Comparison of ENCODE assay signal across 21 mouse cellular contexts in genomic region chr5:114842155-114842554, GRCm38 (mm10). TPM values are rescaled to one million over a fixed set of nuclear protein-coding genes. Genes with fewer than 3 reads are reported as not detected.
DNase-seq lines count a peak whose midpoint lies in the region; ATAC-seq and TF ChIP-seq lines count a peak whose summit lies in the region.
"Not testable (repeated sequence)": the region's sequence is repeated elsewhere in the genome, so short reads cannot be mapped to it uniquely, and the experiment has no call there.
"Had no signal": no experiment of that assay in that cellular context is flagged by ENCODE, and none has a peak within 500 bp of the region (broad histone marks: within the 10 kb centered on the region; RNA-seq: fewer than 3 reads in every experiment).

No protein-coding gene starts in this region.

- H3K27ac ChIP-seq in embryonic facial prominence, embryonic 14.5 days (replicated peaks; ENCODE audit: low read depth, low read length): peak overlapping the region; percentile 63; the same call in 1 of the 2 replicates
- H3K27ac ChIP-seq in hindbrain, embryonic 14.5 days; lung, embryonic 14.5 days (ENCODE audit: low read depth): not testable (repeated sequence)

- H3K36me3 ChIP-seq in embryonic facial prominence, embryonic 14.5 days (ENCODE audit: control insufficient read depth, insufficient read depth, low read length); hindbrain, embryonic 14.5 days (replicated peaks; ENCODE audit: control insufficient read depth, insufficient read depth); lung, embryonic 14.5 days (ENCODE audit: insufficient read depth); myocyte (ENCODE audit: control insufficient read depth, insufficient read depth): not testable (repeated sequence)

- H3K79me2 ChIP-seq in myocyte (ENCODE audit: control insufficient read depth, insufficient read depth): not testable (repeated sequence)

- H3K4me2 ChIP-seq in embryonic facial prominence, embryonic 14.5 days (ENCODE audit: low read depth, low read length); hindbrain, embryonic 14.5 days (replicated peaks); lung, embryonic 14.5 days: not testable (repeated sequence)
- peak overlapping the region; percentile 31 for H3K4me2 ChIP-seq in myocyte (ENCODE audit: low read depth)

- H3K4me1 ChIP-seq in embryonic facial prominence, embryonic 14.5 days (ENCODE audit: control insufficient read depth, insufficient read depth, low read length); hindbrain, embryonic 14.5 days (replicated peaks; ENCODE audit: control insufficient read depth, insufficient read depth, low read length); lung, embryonic 14.5 days (ENCODE audit: insufficient read depth): not testable (repeated sequence)

- DNase-seq in MN1 (ENCODE audit: low spot score): peak; percentile 41
- DNase-seq in embryo, embryonic 11 days: peak; percentile 36
- peak; percentile 86 for DNase-seq in embryonic facial prominence, embryonic 14.5 days (ENCODE audit: low spot score)
- DNase-seq in hindbrain, embryonic 14.5 days (ENCODE audit: low spot score): peak; percentile 57
- DNase-seq in lung, embryonic 14.5 days: peak; percentile 72
- peak; percentile 84 for DNase-seq in retina, postnatal 1 day

- not testable (repeated sequence) for TF ChIP-seq CTCF in lung, embryonic 14.5 days (IDR thresholded peaks at IDR 0.05; ENCODE audit: low read depth)

- not testable (repeated sequence) for H3K9ac ChIP-seq in embryonic facial prominence, embryonic 14.5 days (ENCODE audit: low read depth, low read length); hindbrain, embryonic 14.5 days; lung, embryonic 14.5 days

- TF ChIP-seq POLR2A in myocyte (IDR thresholded peaks at IDR 0.05; ENCODE audit: insufficient read length, low read depth): not testable (repeated sequence)

- ATAC-seq in embryonic facial prominence, embryonic 14.5 days (ENCODE audit: low read depth): peak; percentile 79
- not testable (repeated sequence) for ATAC-seq in hindbrain, embryonic 14.5 days (ENCODE audit: low FRiP score)
- peak; percentile 60; the same call in 1 of the 2 replicates for ATAC-seq in lung, embryonic 14.5 days (ENCODE audit: insufficient read depth)

- 15% methylated on average over 3 of the region's 3 CpGs for WGBS in embryonic facial prominence, embryonic 14.5 days
- 39% methylated on average over 3 of the region's 3 CpGs for WGBS in hindbrain, embryonic 14.5 days
- WGBS in lung, embryonic 14.5 days: 25% methylated on average over 3 of the region's 3 CpGs

- H3ac ChIP-seq in myocyte (ENCODE audit: control insufficient read depth, insufficient read length): not testable (repeated sequence)

- H3K9me3 ChIP-seq in embryonic facial prominence, embryonic 14.5 days (ENCODE audit: control insufficient read depth, low read length); hindbrain, embryonic 14.5 days (ENCODE audit: control insufficient read depth, low read length); lung, embryonic 14.5 days (ENCODE audit: low read depth, low read length): not testable (repeated sequence)

- H3K4me3 ChIP-seq in embryonic facial prominence, embryonic 14.5 days (ENCODE audit: low read depth, low read length); hindbrain, embryonic 14.5 days (replicated peaks; ENCODE audit: low read length); lung, embryonic 14.5 days (ENCODE audit: low read depth, low read length); myocyte: not testable (repeated sequence)

- H3K27me3 ChIP-seq in embryonic facial prominence, embryonic 14.5 days (replicated peaks; ENCODE audit: control insufficient read depth, insufficient read depth, low read length); hindbrain, embryonic 14.5 days (ENCODE audit: control insufficient read depth, insufficient read depth, low read length); lung, embryonic 14.5 days (ENCODE audit: insufficient read depth, low read length); myocyte (ENCODE audit: control insufficient read depth, insufficient read depth, insufficient read length): not testable (repeated sequence)

TF ChIP-seq in myocyte, 11 proteins besides CTCF, POLR2A, EP300 and RAD21:
- TF ChIP-seq MYOD1 (IDR thresholded peaks at IDR 0.05; ENCODE audit: control insufficient read depth in 1 of 3, insufficient read length in 2 of 3, low read depth in 2 of 3) (peak in 2 of 3 experiments; percentile 68 to 78), TCF12 (IDR thresholded peaks at IDR 0.05; ENCODE audit: insufficient read depth, poor library complexity, severe bottlenecking) (peak; percentile 54), MYOG (IDR thresholded peaks at IDR 0.05; ENCODE audit: control insufficient read depth in 1 of 3, insufficient read depth in 1 of 3, insufficient read length in 2 of 3, low read depth in 2 of 3) (peak in 1 of 3 experiments; percentile 29)

RNA-seq across cellular contexts. Expression of gene 4930519G04Rik, which starts 11.3 kb away (rescaled TPM):
- polyA plus RNA-seq in embryonic facial prominence, embryonic 14.5 days (2014; fragmentation: Nextera tagmentation; extraction: Ambion mirVana): not detected in 2 replicates
- polyA plus RNA-seq in hindbrain, embryonic 14.5 days (2014; fragmentation: Nextera tagmentation; extraction: Ambion mirVana): not detected in 2 replicates
- polyA plus RNA-seq in lung, embryonic 14.5 days (2014; fragmentation: Nextera tagmentation; extraction: Ambion mirVana): not detected in 2 replicates
- polyA plus RNA-seq in myocyte (2012; fragmentation: generic; extraction: Trizol): not detected
- polyA plus RNA-seq: forebrain, embryonic 11.5 days; gonadal fat pad, adult 2 months; heart, embryonic 13.5 days; hindbrain, embryonic 16.5 days; intestine, embryonic 15.5 days; kidney, adult 2 months; kidney, embryonic 16.5 days; limb, embryonic 15.5 days; liver, embryonic 13.5 days; midbrain, embryonic 10.5 days; midbrain, embryonic 16.5 days; stomach, postnatal 0 days had no signal

RNA-seq across cellular contexts. Expression of gene Gm9936, which starts 16.3 kb away (rescaled TPM):
- 0.22 and 0.31 TPM in 2 replicates for polyA plus RNA-seq in embryonic facial prominence, embryonic 14.5 days (2014; fragmentation: Nextera tagmentation; extraction: Ambion mirVana)
- 2.6 and 3.0 TPM in 2 replicates for polyA plus RNA-seq in hindbrain, embryonic 14.5 days (2014; fragmentation: Nextera tagmentation; extraction: Ambion mirVana)
- 0.18 TPM in 1 of 2 replicates, not detected in the other for polyA plus RNA-seq in lung, embryonic 14.5 days (2014; fragmentation: Nextera tagmentation; extraction: Ambion mirVana)
- 0.25 TPM for polyA plus RNA-seq in myocyte (2012; fragmentation: generic; extraction: Trizol)
- polyA plus RNA-seq: erythroblast, embryonic 14.5 days; gonadal fat pad, adult 2 months; heart, embryonic 13.5 days; kidney, adult 2 months; kidney, embryonic 16.5 days; liver, embryonic 13.5 days; spleen, adult 2 months had no signal

RNA-seq across cellular contexts. Expression of gene 1500011B03Rik, which starts 18.9 kb away (rescaled TPM):
- 97.9 and 99.8 TPM in 2 replicates for polyA plus RNA-seq in embryonic facial prominence, embryonic 14.5 days (2014; fragmentation: Nextera tagmentation; extraction: Ambion mirVana)
- polyA plus RNA-seq in hindbrain, embryonic 14.5 days (2014; fragmentation: Nextera tagmentation; extraction: Ambion mirVana): 290 and 308 TPM in 2 replicates
- polyA plus RNA-seq in lung, embryonic 14.5 days (2014; fragmentation: Nextera tagmentation; extraction: Ambion mirVana): 86.4 and 88.6 TPM in 2 replicates
- polyA plus RNA-seq in myocyte (2012; fragmentation: generic; extraction: Trizol): 31.4 TPM

RNA-seq across cellular contexts. Expression of gene Oasl2, which starts 54.6 kb away (rescaled TPM):
- polyA plus RNA-seq in embryonic facial prominence, embryonic 14.5 days (2014; fragmentation: Nextera tagmentation; extraction: Ambion mirVana): 3.5 and 5.0 TPM in 2 replicates
- polyA plus RNA-seq in hindbrain, embryonic 14.5 days (2014; fragmentation: Nextera tagmentation; extraction: Ambion mirVana): 3.7 and 5.0 TPM in 2 replicates
- polyA plus RNA-seq in lung, embryonic 14.5 days (2014; fragmentation: Nextera tagmentation; extraction: Ambion mirVana): 2.8 and 4.5 TPM in 2 replicates
- polyA plus RNA-seq in myocyte (2012; fragmentation: generic; extraction: Trizol): 2.1 TPM

Comparison
In these comparisons a context has a peak if more than half of its experiments do, and no peak if none do; other contexts are left out.
1. DNase-seq: peak in every context shown above with its lines; median percentile 86 in embryonic facial prominence, embryonic 14.5 days; 84 in retina, postnatal 1 day; 72 in lung, embryonic 14.5 days; 57 in hindbrain, embryonic 14.5 days; 41 in MN1; 36 in embryo, embryonic 11 days.